Mouse (Mus musculus) liver, embryonic 14.5 days (tissue): ENCODE measurements around the gene Erp27.

Experiments
- CTCF ChIP-seq: IDR thresholded peaks from 2 replicates; pipeline ENCODE4 v1.5.1; 2016; ENCODE audit warnings: antibody characterized with exemption, low read depth, control low read depth
- EP300 ChIP-seq: IDR thresholded peaks from 2 replicates; pipeline ENCODE4 v1.6.1; 2016; ENCODE audit warnings: antibody characterized with exemption, low read depth

DNA sequence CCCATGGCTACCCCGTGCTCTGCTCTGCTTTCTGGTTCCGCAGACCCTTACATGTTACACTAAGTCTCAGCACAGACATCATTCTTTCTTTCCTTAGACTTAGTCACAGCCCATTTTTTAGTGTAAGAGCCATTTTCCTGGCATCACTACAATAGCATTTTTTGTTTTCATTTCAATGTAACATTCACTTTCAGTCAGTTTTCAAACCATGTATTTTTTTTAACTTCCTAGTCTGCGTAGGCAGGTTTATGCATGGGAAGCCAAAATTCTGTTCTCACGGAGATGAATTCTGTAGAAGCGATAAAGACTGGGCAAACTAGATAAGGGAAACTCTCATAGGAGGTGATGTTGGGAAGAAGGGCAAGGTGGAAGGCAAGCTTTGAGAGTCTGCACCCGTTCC lies 32.4 kb downstream of the Erp27 start:
- TF ChIP-seq CTCF (no peak), EP300 (no peak)
